Mouse (Mus musculus): Measurements from ENCODE around the gene Aacs. TPM values are rescaled to one million over a fixed set of nuclear protein-coding genes. Genes with fewer than 3 reads are reported as not detected.

The Aacs gene
- polyA plus RNA-seq, 1 experiment from 2014 or later: 37.7 TPM

GRCm38 (mm10) chr5:125472796-125473475, 2.7 kb upstream of the Aacs start:
- no peak overlapping the region for H3K9ac ChIP-seq (ENCODE audit: low read depth, low read length)
- WGBS: 67% methylated on average over 9 of the region's 9 CpGs
- no peaks in the 10 kb centered on the region for H3K9me3 ChIP-seq (ENCODE audit: control insufficient read depth, low read length)
- no peak overlapping the region for H3K4me2 ChIP-seq (ENCODE audit: low read depth, low read length)
- no peaks in the 10 kb centered on the region for H3K36me3 ChIP-seq (ENCODE audit: control insufficient read depth, insufficient read depth, low read length)
- DNase-seq (ENCODE audit: low spot score) (no peak), ATAC-seq (ENCODE audit: low read depth) (no peak)
- H3K4me1 ChIP-seq (ENCODE audit: control insufficient read depth, insufficient read depth, low read length): peaks cover 14% of the 10 kb centered on the region; the same call in 1 of the 2 replicates
- no peaks in the 10 kb centered on the region for H3K27me3 ChIP-seq (replicated peaks; ENCODE audit: control insufficient read depth, insufficient read depth, low read length)
- no peak overlapping the region for H3K27ac ChIP-seq (replicated peaks; ENCODE audit: low read depth, low read length)
- H3K4me3 ChIP-seq (ENCODE audit: low read depth, low read length): no peak overlapping the region

- Histone ChIP-seq H3K4me3 (ENCODE audit: low read depth, low read length) (peak overlapping the region; percentile 65), H3K36me3 (ENCODE audit: control insufficient read depth, insufficient read depth, low read length) (0 out of 2 replicates have a peak, but pooled peaks cover 4% of the 10 kb centered on the region), H3K4me2 (ENCODE audit: low read depth, low read length) (peak overlapping the region; percentile 70), H3K27ac (replicated peaks; ENCODE audit: low read depth, low read length) (no peak overlapping the region), H3K27me3 (replicated peaks; ENCODE audit: control insufficient read depth, insufficient read depth, low read length) (no peaks in the 10 kb centered on the region), H3K9ac (ENCODE audit: low read depth, low read length) (peak overlapping the region; percentile 49; the same call in 1 of the 2 replicates), H3K9me3 (ENCODE audit: control insufficient read depth, low read length) (no peaks in the 10 kb centered on the region), H3K4me1 (ENCODE audit: control insufficient read depth, insufficient read depth, low read length) (peaks cover 14% of the 10 kb centered on the region; the same call in 1 of the 2 replicates)
- DNase-seq (ENCODE audit: low spot score) (no peak), ATAC-seq (ENCODE audit: low read depth) (no peak)
- 59% methylated on average over 12 of the region's 12 CpGs for WGBS
Measured at GRCm38 (mm10) chr5:125475030-125475429, 584 bp upstream of the Aacs start.

- H3K4me2 ChIP-seq (ENCODE audit: low read depth, low read length): peak overlapping the region; percentile 70
- DNase-seq (ENCODE audit: low spot score) (no peak), ATAC-seq (ENCODE audit: low read depth) (no peak; the same call in 1 of the 2 replicates)
- H3K9ac ChIP-seq (ENCODE audit: low read depth, low read length): peak overlapping the region; percentile 70
- 17% methylated on average over 5 of the region's 5 CpGs for WGBS
- H3K4me1 ChIP-seq (ENCODE audit: control insufficient read depth, insufficient read depth, low read length): peaks cover 14% of the 10 kb centered on the region; the same call in 1 of the 2 replicates
- peak overlapping the region; percentile 65 for H3K4me3 ChIP-seq (ENCODE audit: low read depth, low read length)
- 0 out of 2 replicates have a peak, but pooled peaks cover 4% of the 10 kb centered on the region for H3K36me3 ChIP-seq (ENCODE audit: control insufficient read depth, insufficient read depth, low read length)
- no peaks in the 10 kb centered on the region for H3K9me3 ChIP-seq (ENCODE audit: control insufficient read depth, low read length)
- H3K27me3 ChIP-seq (replicated peaks; ENCODE audit: control insufficient read depth, insufficient read depth, low read length): no peaks in the 10 kb centered on the region
- peak overlapping the region; percentile 22; the same call in 1 of the 2 replicates for H3K27ac ChIP-seq (replicated peaks; ENCODE audit: low read depth, low read length)
Measured at GRCm38 (mm10) chr5:125476286-125476625, 642 bp downstream of the Aacs start.

- Histone ChIP-seq H3K9ac (ENCODE audit: low read depth, low read length) (peak overlapping the region; percentile 70), H3K9me3 (ENCODE audit: control insufficient read depth, low read length) (no peaks in the 10 kb centered on the region), H3K4me3 (ENCODE audit: low read depth, low read length) (peak overlapping the region; percentile 65), H3K27ac (replicated peaks; ENCODE audit: low read depth, low read length) (0 out of 2 replicates have a peak overlapping the region, but pooled peaks have one; percentile 22), H3K27me3 (replicated peaks; ENCODE audit: control insufficient read depth, insufficient read depth, low read length) (no peaks in the 10 kb centered on the region), H3K4me2 (ENCODE audit: low read depth, low read length) (peak overlapping the region; percentile 70), H3K36me3 (ENCODE audit: control insufficient read depth, insufficient read depth, low read length) (0 out of 2 replicates have a peak, but pooled peaks cover 4% of the 10 kb centered on the region), H3K4me1 (ENCODE audit: control insufficient read depth, insufficient read depth, low read length) (peaks cover 14% of the 10 kb centered on the region; the same call in 1 of the 2 replicates)
- no peak for ATAC-seq (ENCODE audit: low read depth)
- DNase-seq (ENCODE audit: low spot score): no peak
- WGBS: 63% methylated on average over 7 of the region's 7 CpGs
Measured at GRCm38 (mm10) chr5:125476799-125477198, 1.2 kb downstream of the Aacs start.

- Histone ChIP-seq H3K4me3 (ENCODE audit: low read depth, low read length) (no peak overlapping the region), H3K27me3 (replicated peaks; ENCODE audit: control insufficient read depth, insufficient read depth, low read length) (no peaks in the 10 kb centered on the region), H3K27ac (replicated peaks; ENCODE audit: low read depth, low read length) (no peak overlapping the region), H3K9me3 (ENCODE audit: control insufficient read depth, low read length) (no peaks in the 10 kb centered on the region), H3K4me2 (ENCODE audit: low read depth, low read length) (peak overlapping the region; percentile 70), H3K9ac (ENCODE audit: low read depth, low read length) (0 out of 2 replicates have a peak overlapping the region, but pooled peaks have one; percentile 19), H3K4me1 (ENCODE audit: control insufficient read depth, insufficient read depth, low read length) (peaks cover 14% of the 10 kb centered on the region; the same call in 1 of the 2 replicates), H3K36me3 (ENCODE audit: control insufficient read depth, insufficient read depth, low read length) (peaks cover 5% of the 10 kb centered on the region; the same call in 1 of the 2 replicates)
- 46% methylated on average over 7 of the region's 7 CpGs for WGBS
- DNase-seq (ENCODE audit: low spot score) (peak; percentile 16), ATAC-seq (ENCODE audit: low read depth) (no peak)
Measured at GRCm38 (mm10) chr5:125477533-125477932, 1.9 kb downstream of the Aacs start.

GRCm38 (mm10) chr5:125478037-125478436, 2.4 kb downstream of the Aacs start:
- DNase-seq (ENCODE audit: low spot score) (no peak), ATAC-seq (ENCODE audit: low read depth) (no peak)
- Histone ChIP-seq H3K4me3 (ENCODE audit: low read depth, low read length) (no peak overlapping the region), H3K4me1 (ENCODE audit: control insufficient read depth, insufficient read depth, low read length) (peaks cover 14% of the 10 kb centered on the region; the same call in 1 of the 2 replicates), H3K36me3 (ENCODE audit: control insufficient read depth, insufficient read depth, low read length) (peaks cover 10% of the 10 kb centered on the region), H3K27ac (replicated peaks; ENCODE audit: low read depth, low read length) (no peak overlapping the region), H3K27me3 (replicated peaks; ENCODE audit: control insufficient read depth, insufficient read depth, low read length) (no peaks in the 10 kb centered on the region), H3K9me3 (ENCODE audit: control insufficient read depth, low read length) (no peaks in the 10 kb centered on the region), H3K4me2 (ENCODE audit: low read depth, low read length) (no peak overlapping the region; the same call in 1 of the 2 replicates), H3K9ac (ENCODE audit: low read depth, low read length) (no peak overlapping the region; the same call in 1 of the 2 replicates)
- WGBS: 79% methylated on average over 7 of the region's 7 CpGs

- WGBS: 83% methylated on average over 3 of the region's 3 CpGs
- H3K4me1 ChIP-seq (ENCODE audit: control insufficient read depth, insufficient read depth, low read length): peaks cover 14% of the 10 kb centered on the region; the same call in 1 of the 2 replicates
Measured at GRCm38 (mm10) chr5:125479376-125479775, 3.8 kb downstream of the Aacs start.

GRCm38 (mm10) chr5:125480434-125481231, 5.0 kb downstream of the Aacs start:
- H3K36me3 ChIP-seq (ENCODE audit: control insufficient read depth, insufficient read depth, low read length): peaks cover 29% of the 10 kb centered on the region
- no peaks in the 10 kb centered on the region for H3K9me3 ChIP-seq (ENCODE audit: control insufficient read depth, low read length)
- DNase-seq (ENCODE audit: low spot score): no peak
- H3K4me2 ChIP-seq (ENCODE audit: low read depth, low read length): no peak overlapping the region
- peaks cover 14% of the 10 kb centered on the region; the same call in 1 of the 2 replicates for H3K4me1 ChIP-seq (ENCODE audit: control insufficient read depth, insufficient read depth, low read length)
- 73% methylated on average over 11 of the region's 11 CpGs for WGBS
- no peak overlapping the region for H3K9ac ChIP-seq (ENCODE audit: low read depth, low read length)
- no peak overlapping the region for H3K27ac ChIP-seq (replicated peaks; ENCODE audit: low read depth, low read length)
- no peaks in the 10 kb centered on the region for H3K27me3 ChIP-seq (replicated peaks; ENCODE audit: control insufficient read depth, insufficient read depth, low read length)
- no peak for ATAC-seq (ENCODE audit: low read depth)
- no peak overlapping the region for H3K4me3 ChIP-seq (ENCODE audit: low read depth, low read length)

More at GRCm38 (mm10) chr5:125479376-125479775, 3.8 kb downstream of the Aacs start:
- no peaks in the 10 kb centered on the region for H3K9me3 ChIP-seq (ENCODE audit: control insufficient read depth, low read length)
- H3K27ac ChIP-seq (replicated peaks; ENCODE audit: low read depth, low read length): no peak overlapping the region
- H3K27me3 ChIP-seq (replicated peaks; ENCODE audit: control insufficient read depth, insufficient read depth, low read length): no peaks in the 10 kb centered on the region
- no peak overlapping the region for H3K4me2 ChIP-seq (ENCODE audit: low read depth, low read length)
- H3K4me3 ChIP-seq (ENCODE audit: low read depth, low read length): no peak overlapping the region
- no peak overlapping the region for H3K9ac ChIP-seq (ENCODE audit: low read depth, low read length)
- DNase-seq (ENCODE audit: low spot score): no peak
- peaks cover 20% of the 10 kb centered on the region for H3K36me3 ChIP-seq (ENCODE audit: control insufficient read depth, insufficient read depth, low read length)
- ATAC-seq (ENCODE audit: low read depth): no peak

All from embryonic facial prominence, embryonic 14.5 days (tissue).